Mouse (Mus musculus) kidney, embryonic 14.5 days (tissue): Measurements from ENCODE around the gene Scarb2. TPM values are rescaled to one million over a fixed set of nuclear protein-coding genes. Genes with fewer than 3 reads are reported as not detected.

Source experiments
- ATAC-seq: fragments of 200-750 bp; cut with Nextera tagmentation; 2 replicates; pipeline ENCODE4 v1.8.0; 2017; ENCODE audit warnings: moderate number of reproducible peaks, mild to moderate bottlenecking, moderate TSS enrichment, moderate library complexity; ENCODE audit not compliant: low FRiP score, low TSS enrichment
- H3K27ac ChIP-seq: fragments of 300-500 bp; sonication (generic); 2 replicates; pipeline ENCODE4 v1.5.1; 2014; ENCODE audit warnings: low read depth, mild to moderate bottlenecking, low read length, moderate library complexity, mixed read lengths
- H3K27me3 ChIP-seq: fragments of 300-500 bp; sonication (generic); 2 replicates; pipeline ENCODE4 v1.6.1; 2014; ENCODE audit warnings: mild to moderate bottlenecking, low read length; ENCODE audit not compliant: control insufficient read depth, insufficient read depth
- H3K36me3 ChIP-seq: fragments of 300-500 bp; sonication (generic); 2 replicates; pipeline ENCODE4 v1.6.1; 2014; ENCODE audit warnings: low read length, mixed read lengths; ENCODE audit not compliant: control insufficient read depth, insufficient read depth
- H3K4me1 ChIP-seq: fragments of 300-500 bp; sonication (generic); 2 replicates; pipeline ENCODE4 v1.6.1; 2014; ENCODE audit warnings: low read length, mixed read lengths; ENCODE audit not compliant: control insufficient read depth, insufficient read depth
- H3K4me2 ChIP-seq: fragments of 300-500 bp; sonication (generic); replicated peaks from 2 replicates; pipeline ENCODE4 v1.6.1; 2014; ENCODE audit warnings: low read depth, mild to moderate bottlenecking, low read length
- H3K4me3 ChIP-seq: fragments of 300-500 bp; sonication (generic); 2 replicates; pipeline ENCODE4 v1.5.1; 2014; ENCODE audit warnings: mild to moderate bottlenecking, low read length
- H3K9ac ChIP-seq: fragments of 300-500 bp; sonication (generic); 2 replicates; pipeline ENCODE4 v1.6.1; 2014; ENCODE audit warnings: low read depth, mild to moderate bottlenecking, low read length, moderate library complexity
- H3K9me3 ChIP-seq: fragments of 300-500 bp; sonication (generic); 2 replicates; pipeline ENCODE4 v1.6.1; 2016; ENCODE audit warnings: low read length; ENCODE audit not compliant: control insufficient read depth
- WGBS: fragments of 180-500 bp; shearing (Covaris S2); extraction: QIAGEN DNeasy Blood & Tissue Kit; methylation state at CpG from one replicate; pipeline ENCODE4 v1.1.7; 2014; 5-methylcytosine and 5-hydroxymethylcytosine counted together
- polyA plus RNA-seq: library from polyadenylated mRNA; unstranded; fragments of >200 nt; fragmentation: Nextera tagmentation; extraction: Ambion mirVana; gene quantifications from 2 replicates; pipeline ENCODE4 v1.2.1, GENCODE M21; 2014

The Scarb2 gene
- polyA plus RNA-seq, 1 experiment from 2014 or later, result 5.7 TPM

- no peak overlapping the region for H3K4me2 ChIP-seq
- no peak overlapping the region for H3K9ac ChIP-seq
- H3K27ac ChIP-seq, result no peak overlapping the region
- no peak overlapping the region for H3K4me3 ChIP-seq
- ATAC-seq, result no peak
- H3K4me1 ChIP-seq, result no peaks in the 10 kb centered on the region
- H3K9me3 ChIP-seq, result no peaks in the 10 kb centered on the region
- peaks cover 4% of the 10 kb centered on the region for H3K36me3 ChIP-seq
- WGBS, result 15% methylated on average over 5 of the region's 5 CpGs
- H3K27me3 ChIP-seq, result no peaks in the 10 kb centered on the region
These were observed 45.3 kb downstream of the Scarb2 start for GRCm38 (mm10) chr5:92461321-92461720.

- Histone ChIP-seq H3K9ac (no peak overlapping the region), H3K27ac (no peak overlapping the region), H3K4me3 (no peak overlapping the region), H3K9me3 (no peaks in the 10 kb centered on the region), H3K4me1 (no peaks in the 10 kb centered on the region), H3K36me3 (peaks cover 6% of the 10 kb centered on the region), H3K4me2 (no peak overlapping the region), H3K27me3 (no peaks in the 10 kb centered on the region)
- no peak for ATAC-seq
- 45% methylated on average over 5 of the region's 5 CpGs for WGBS
These were observed 47.9 kb downstream of the Scarb2 start for GRCm38 (mm10) chr5:92458726-92459125.

DNA sequence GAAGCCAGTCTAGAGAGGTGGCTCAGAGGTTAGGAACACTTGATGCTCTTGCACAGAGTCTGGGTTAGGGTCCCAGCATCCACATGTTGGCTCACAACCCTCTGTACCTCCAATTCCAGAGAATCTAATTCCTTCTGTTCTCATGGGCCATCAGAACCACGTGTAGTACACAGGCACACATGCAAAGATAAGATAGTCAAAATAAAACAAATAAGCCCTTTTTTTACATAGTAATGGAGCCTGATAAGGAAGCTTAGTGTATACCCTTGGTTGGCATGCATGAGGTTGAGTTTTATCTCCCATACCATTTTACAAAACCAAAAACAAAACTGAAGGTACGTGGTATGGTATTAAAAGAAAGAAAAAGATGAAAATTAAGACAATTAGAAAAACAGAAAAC, 49.2 kb downstream of the Scarb2 start:
- Histone ChIP-seq H3K4me2 (no peak overlapping the region), H3K36me3 (peaks cover 6% of the 10 kb centered on the region), H3K4me3 (no peak overlapping the region), H3K27me3 (no peaks in the 10 kb centered on the region), H3K9me3 (no peaks in the 10 kb centered on the region), H3K4me1 (no peaks in the 10 kb centered on the region), H3K27ac (no peak overlapping the region), H3K9ac (no peak overlapping the region)
- ATAC-seq, result no peak
- WGBS, result 83% methylated on average over 2 of the region's 2 CpGs

DNA sequence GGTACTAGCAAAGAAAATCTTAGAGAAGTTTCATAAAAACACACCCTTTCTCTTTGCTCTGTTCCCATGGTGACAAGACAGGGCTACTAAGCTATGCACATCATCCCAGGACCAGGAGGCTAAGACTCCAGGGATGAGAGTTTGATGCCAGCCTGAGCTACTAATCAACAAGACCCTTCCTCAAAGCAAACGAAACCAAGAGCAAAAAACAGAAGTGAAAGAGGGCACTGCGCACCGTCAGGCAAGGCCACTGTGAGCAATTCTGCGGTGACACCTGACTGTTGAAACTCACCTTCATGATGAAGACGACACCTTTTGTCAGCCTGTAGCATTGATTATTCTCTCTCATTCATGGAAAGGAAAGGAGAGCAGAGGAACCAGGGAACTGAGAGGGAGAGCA, 53.8 kb downstream of the Scarb2 start:
- H3K4me1 ChIP-seq, result no peaks in the 10 kb centered on the region
- peaks cover 13% of the 10 kb centered on the region; the same call in 1 of the 2 replicates for H3K36me3 ChIP-seq
- H3K9ac ChIP-seq, result no peak overlapping the region
- WGBS, result 96% methylated on average over 5 of the region's 5 CpGs
- no peaks in the 10 kb centered on the region for H3K9me3 ChIP-seq
- no peak overlapping the region for H3K4me2 ChIP-seq
- H3K27me3 ChIP-seq, result no peaks in the 10 kb centered on the region
- no peak overlapping the region for H3K27ac ChIP-seq
- no peak overlapping the region for H3K4me3 ChIP-seq
- ATAC-seq, result no peak

DNA sequence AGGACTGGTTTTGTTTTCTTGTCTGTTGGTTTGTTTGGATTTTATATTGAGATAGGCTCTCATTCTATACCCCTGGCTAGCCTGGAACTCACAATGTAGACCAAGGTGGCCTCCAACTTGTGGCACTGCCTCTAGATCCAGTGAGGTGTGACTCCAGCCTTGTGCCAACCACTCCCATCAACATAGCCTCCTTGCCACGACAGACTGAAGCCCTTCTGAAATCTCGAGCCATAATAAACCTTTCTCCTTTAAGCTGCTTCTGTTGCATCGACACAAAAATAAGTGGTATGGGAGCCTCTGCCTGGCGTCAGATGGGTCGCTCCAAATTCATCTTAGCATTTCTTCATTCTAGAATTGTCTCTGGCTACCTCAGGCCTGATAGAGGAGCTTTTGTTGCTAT, 59.9 kb downstream of the Scarb2 start:
- ATAC-seq, result no peak
- H3K9me3 ChIP-seq, result no peaks in the 10 kb centered on the region
- H3K4me3 ChIP-seq, result no peak overlapping the region
- WGBS, result 92% methylated on average over 5 of the region's 5 CpGs
- H3K4me1 ChIP-seq, result no peaks in the 10 kb centered on the region
- peaks cover 21% of the 10 kb centered on the region; the same call in 1 of the 2 replicates for H3K36me3 ChIP-seq
- no peaks in the 10 kb centered on the region for H3K27me3 ChIP-seq
- H3K27ac ChIP-seq, result no peak overlapping the region
- no peak overlapping the region for H3K9ac ChIP-seq
- H3K4me2 ChIP-seq, result no peak overlapping the region

DNA sequence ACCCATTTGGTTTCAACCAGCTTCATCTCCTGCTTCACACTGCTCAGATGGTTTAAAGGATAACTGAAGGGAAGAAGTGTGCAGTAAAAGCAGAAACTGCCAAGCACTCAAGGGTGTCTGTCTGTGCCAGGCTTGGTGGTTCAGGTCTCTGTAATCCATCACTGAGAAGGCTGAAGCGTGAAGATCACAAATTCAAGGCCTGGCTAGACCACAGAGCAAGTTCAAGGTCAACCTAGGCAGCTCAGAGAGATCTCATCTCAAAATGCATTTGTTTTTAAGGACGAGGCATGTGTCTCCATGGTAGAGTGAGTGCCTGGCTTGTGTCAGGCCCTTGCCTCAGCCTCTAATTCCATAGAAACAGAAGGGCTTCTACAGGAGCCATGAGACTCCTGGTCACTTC, 61.6 kb downstream of the Scarb2 start:
- H3K36me3 ChIP-seq, result peaks cover 17% of the 10 kb centered on the region; the same call in 1 of the 2 replicates
- WGBS, result 89% methylated on average over 2 of the region's 2 CpGs
- H3K9me3 ChIP-seq, result no peaks in the 10 kb centered on the region
- no peak overlapping the region for H3K4me2 ChIP-seq
- H3K4me3 ChIP-seq, result no peak overlapping the region
- no peak for ATAC-seq
- no peak overlapping the region for H3K27ac ChIP-seq
- no peaks in the 10 kb centered on the region for H3K4me1 ChIP-seq
- no peak overlapping the region for H3K9ac ChIP-seq
- no peaks in the 10 kb centered on the region for H3K27me3 ChIP-seq

DNA sequence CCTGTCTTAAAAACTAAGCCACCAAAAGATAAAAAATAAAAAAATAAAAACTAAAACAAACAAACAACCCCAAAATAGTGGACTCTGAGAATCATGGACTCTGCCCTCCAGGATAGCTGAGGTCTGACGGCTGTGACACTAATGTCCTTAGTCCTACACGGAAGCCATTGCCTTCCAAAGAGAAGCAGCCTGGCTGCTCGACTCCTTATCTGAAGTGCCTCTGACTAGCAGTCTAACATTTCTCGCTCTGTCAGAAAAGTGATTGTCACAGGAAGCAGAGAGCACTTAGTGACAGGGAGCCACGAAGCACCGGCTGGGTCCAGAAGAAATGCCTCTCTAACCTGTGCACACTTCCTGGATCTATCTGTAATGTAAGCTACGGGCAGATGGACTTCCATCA, 63.7 kb downstream of the Scarb2 start:
- H3K27me3 ChIP-seq, result no peaks in the 10 kb centered on the region
- no peak overlapping the region for H3K9ac ChIP-seq
- no peaks in the 10 kb centered on the region for H3K9me3 ChIP-seq
- no peak overlapping the region for H3K4me2 ChIP-seq
- no peak for ATAC-seq
- H3K4me3 ChIP-seq, result no peak overlapping the region
- H3K4me1 ChIP-seq, result no peaks in the 10 kb centered on the region
- peaks cover 12% of the 10 kb centered on the region; the same call in 1 of the 2 replicates for H3K36me3 ChIP-seq
- WGBS, result 78% methylated on average over 7 of the region's 7 CpGs
- H3K27ac ChIP-seq, result no peak overlapping the region

DNA sequence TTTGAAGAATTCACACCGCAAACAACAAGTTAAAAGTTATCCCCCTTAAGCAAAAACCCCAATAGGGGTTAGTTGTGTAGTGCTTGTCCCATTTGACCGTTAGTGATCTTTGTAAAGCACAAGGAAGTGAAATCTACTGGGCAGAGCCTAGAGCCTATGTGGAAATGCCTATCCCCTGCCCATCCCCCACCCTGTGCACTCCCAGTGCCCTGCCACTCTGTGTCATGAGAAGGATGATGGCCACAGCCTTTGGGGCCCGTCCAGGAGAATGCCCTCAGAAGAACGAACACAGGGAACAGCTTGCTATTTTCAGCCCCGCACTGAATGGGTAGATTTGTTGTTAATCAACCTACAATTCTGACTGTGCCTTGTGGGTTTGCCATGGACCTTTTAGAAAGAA, 65.1 kb downstream of the Scarb2 start:
- no peak for ATAC-seq
- no peaks in the 10 kb centered on the region for H3K4me1 ChIP-seq
- 54% methylated on average over 5 of the region's 5 CpGs for WGBS
- no peak overlapping the region for H3K4me3 ChIP-seq
- no peak overlapping the region for H3K4me2 ChIP-seq
- H3K27me3 ChIP-seq, result no peaks in the 10 kb centered on the region
- no peak overlapping the region for H3K9ac ChIP-seq
- H3K27ac ChIP-seq, result no peak overlapping the region
- peaks cover 4% of the 10 kb centered on the region; the same call in 1 of the 2 replicates for H3K36me3 ChIP-seq
- no peaks in the 10 kb centered on the region for H3K9me3 ChIP-seq

DNA sequence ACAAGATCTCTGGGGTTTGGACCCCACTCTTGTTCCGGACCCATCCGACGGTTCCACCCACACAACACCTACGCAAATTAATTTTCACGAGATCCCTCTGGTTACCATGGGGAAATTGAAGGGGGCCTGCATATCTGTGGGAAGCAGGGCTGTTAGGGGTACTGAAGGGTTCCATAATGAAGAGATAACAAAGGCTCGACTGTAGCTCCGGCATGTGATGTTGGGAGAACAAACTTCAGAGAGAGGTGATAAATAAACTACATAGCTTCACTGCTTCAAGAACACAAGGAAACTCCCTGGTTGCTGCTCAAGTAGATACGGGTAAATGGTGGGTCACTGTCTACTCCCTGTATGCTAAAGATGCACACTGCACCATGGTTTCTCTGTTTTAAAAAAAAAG, 68.1 kb downstream of the Scarb2 start:
- Histone ChIP-seq H3K36me3 (no peaks in the 10 kb centered on the region), H3K4me1 (0 out of 2 replicates have a peak, but pooled peaks cover 3% of the 10 kb centered on the region), H3K9ac (no peak overlapping the region), H3K4me2 (no peak overlapping the region), H3K27me3 (no peaks in the 10 kb centered on the region), H3K4me3 (no peak overlapping the region), H3K27ac (no peak overlapping the region), H3K9me3 (no peaks in the 10 kb centered on the region)
- ATAC-seq, result no peak
- WGBS, result 89% methylated on average over 8 of the region's 8 CpGs
